Mouse (Mus musculus): ENCODE results near the gene Trpm4.
A peak's percentile ranks its signal among the peaks of the same experiment; 100 is the strongest.
"Not testable (repeated sequence)": the region's sequence is repeated elsewhere in the genome, so short reads cannot be mapped to it uniquely, and the experiment has no call there.

Gene Trpm4

GRCm38 (mm10) chr7:45333431-45333982 lies at the start of gene Trpm4:
Gene Trpm4 (minus strand): TSS chr7:45333780.
- DNase-seq (ENCODE audit: low spot score in 2 of 2), result peak; percentile 63 to 72

DNA sequence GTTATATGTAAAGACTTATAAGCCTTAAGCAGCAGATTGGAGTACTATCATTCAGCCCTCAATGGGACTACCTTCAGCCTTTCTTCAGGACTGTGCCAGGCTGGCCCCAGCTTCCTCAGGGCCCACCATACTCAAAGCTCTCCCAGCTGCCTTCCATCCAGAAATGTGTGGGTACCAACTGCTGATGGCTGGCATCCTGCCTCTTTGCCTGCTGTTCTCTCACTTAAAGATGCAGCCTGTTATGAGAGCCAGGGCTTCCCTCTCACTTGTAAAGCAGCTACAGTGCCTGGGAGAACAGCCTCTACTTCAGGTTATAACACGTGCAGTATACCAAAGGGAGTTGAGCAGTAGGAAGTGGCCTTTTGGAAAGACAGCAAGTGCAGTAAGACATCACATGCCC lies 42.5 kb upstream of the Trpm4 start:
- no peak for DNase-seq (ENCODE audit: low spot score in 2 of 2)

GRCm38 (mm10) chr7:45374620-45375019 lies 41.0 kb upstream of the Trpm4 start:
- DNase-seq (ENCODE audit: low spot score in 2 of 2), result no peak

- DNase-seq (ENCODE audit: low spot score in 2 of 2), result no peak
Measured at GRCm38 (mm10) chr7:45372371-45372770, 38.8 kb upstream of the Trpm4 start.

DNA sequence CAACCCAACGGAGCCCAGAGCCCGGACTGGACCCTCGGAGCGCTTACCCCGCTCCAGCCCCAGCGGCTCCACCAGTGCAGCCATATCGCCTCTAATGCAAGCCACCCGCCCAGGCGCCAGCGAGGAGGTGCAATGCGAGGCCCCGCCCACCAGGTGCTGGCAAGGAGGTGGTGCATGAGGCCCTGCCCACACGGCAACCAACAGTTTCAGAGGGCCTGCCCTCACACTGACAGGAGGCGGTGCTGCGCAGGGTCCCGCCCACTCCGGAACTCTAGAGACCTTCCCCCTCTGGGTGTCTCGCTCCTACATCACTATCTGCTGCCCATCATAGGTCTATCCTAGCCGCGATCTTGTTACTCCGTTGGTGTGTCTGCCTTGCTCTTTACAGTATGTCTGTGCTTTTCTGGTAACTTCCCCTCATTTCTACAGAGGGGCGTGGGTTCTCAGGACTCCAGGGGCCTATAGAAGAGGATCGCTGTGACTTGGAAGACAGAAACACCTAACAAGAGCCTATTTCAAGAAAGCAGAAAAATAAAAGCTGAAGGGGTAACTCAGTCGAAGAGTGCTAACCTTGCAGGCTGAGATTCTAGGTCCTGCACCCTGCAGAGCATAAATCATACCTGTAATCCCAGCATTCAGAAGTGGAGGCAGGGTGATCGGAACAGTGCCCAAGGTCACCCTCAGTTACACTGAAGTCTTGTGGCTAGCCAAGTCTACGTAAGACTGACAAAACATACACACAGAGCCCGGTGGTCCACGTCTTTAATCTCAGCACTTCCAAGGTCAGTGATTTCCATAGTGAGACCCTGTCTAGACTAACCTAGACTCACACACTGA lies 37.1 kb upstream of the Trpm4 start, which contains the start of gene Lin7b:
TSS of gene Lin7b (minus strand) at position 109 of the 837 bp plus-strand sequence.
- peak; percentile 74 to 82 for DNase-seq (ENCODE audit: low spot score in 2 of 2)

- DNase-seq (ENCODE audit: low spot score in 2 of 2), result peak in 1 of 2 experiments; percentile 28
Measured at GRCm38 (mm10) chr7:45369836-45370474, 36.4 kb upstream of the Trpm4 start.

GRCm38 (mm10) chr7:45369022-45369745 lies 35.6 kb upstream of the Trpm4 start:
- no peak for DNase-seq (ENCODE audit: low spot score in 2 of 2)

GRCm38 (mm10) chr7:45368178-45368577 lies 34.6 kb upstream of the Trpm4 start:
- no peak for DNase-seq (ENCODE audit: low spot score in 2 of 2)

DNA sequence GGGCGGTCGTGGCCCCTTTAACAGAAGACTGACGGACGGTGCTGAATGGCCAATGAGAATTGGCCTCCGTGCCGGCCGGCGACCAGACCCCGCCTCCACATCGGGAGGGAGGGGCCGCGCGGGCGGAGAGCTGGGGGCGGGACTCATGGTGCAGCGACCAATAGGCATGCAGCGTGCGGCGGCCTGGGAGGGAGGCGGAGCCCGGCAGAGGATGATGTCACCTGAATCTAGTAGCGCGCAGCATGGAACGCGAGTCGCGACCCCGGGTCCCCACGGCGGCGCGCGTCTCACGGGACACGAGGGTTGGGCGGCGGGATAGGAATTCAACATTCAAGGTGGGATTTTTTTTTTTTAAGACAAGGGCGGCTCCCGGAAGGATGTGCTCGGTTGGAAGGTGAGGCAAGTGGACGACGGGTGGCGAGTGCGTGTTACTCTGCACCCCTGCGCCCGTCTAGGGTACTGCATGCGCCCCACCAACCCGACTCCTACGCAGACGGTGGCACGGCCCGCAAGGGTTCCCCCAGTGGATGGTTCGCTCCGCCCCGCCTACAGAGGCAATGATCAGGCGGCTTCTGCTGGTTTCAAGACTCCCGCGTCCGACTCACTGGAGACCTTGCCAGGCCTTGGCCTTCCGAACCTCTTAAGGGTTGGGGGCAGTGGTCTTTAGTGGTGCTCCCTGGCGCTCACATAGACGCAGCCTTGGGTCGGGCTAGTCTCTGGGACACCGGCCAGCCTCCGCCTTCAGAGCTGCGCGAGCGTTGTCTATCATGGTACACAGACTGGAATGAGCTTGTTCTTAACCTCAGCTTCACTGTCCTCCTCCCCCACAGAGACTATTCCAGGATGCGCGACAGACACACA lies 33.7 kb upstream of the Trpm4 start:
- DNase-seq (ENCODE audit: low spot score in 2 of 2), result peak; percentile 98

- DNase-seq (ENCODE audit: low spot score in 2 of 2), result peak in 1 of 2 experiments; percentile 68
Measured at GRCm38 (mm10) chr7:45366652-45367019, 33.1 kb upstream of the Trpm4 start, which contains the start of gene Ppfia3. Gene Ppfia3 (minus strand): TSS chr7:45367019.

- peak in 1 of 2 experiments; percentile 51 for DNase-seq (ENCODE audit: low spot score in 2 of 2)
Measured at GRCm38 (mm10) chr7:45365742-45366651, 32.4 kb upstream of the Trpm4 start.

DNA sequence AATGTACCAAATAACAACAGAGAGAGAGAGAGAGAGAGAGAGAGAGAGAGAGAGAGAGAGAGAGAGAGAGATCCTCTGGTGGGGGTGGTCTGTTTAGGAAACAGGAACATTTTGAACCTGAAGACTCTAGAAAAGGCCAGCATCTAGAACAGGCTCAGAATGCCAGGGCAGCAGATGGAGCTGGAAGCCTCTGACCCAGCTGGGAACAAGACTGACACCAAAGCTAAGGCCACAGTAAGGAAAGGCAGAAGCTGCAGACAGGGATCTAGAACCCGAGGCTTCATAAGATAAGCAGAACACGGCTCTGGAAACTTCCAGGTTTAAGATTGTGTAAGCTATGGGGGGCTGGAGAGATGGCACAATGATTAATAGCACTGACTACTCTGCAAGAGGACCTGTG lies 30.4 kb upstream of the Trpm4 start:
- no peak for DNase-seq (ENCODE audit: low spot score in 2 of 2)

DNA sequence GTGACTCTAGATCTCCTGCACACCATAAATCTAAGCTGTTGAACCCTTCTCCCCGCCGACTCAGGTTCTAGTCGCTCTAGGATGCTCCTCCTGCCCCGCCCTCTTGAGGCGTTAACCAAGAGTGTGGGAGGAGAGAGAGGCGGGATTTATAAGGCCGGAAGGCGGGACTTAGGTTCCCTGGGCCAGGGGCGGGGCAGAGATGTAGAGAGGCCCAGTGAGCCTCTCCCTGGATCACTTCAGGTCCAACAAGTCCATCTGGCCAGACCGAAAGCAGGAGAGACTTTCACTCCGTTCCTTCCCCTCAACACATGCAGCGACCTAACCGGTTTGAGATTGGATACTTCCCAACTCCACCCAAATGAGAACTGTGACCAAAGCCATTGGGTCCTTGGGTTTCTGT lies 29.2 kb upstream of the Trpm4 start:
- no peak for DNase-seq (ENCODE audit: low spot score in 2 of 2)

GRCm38 (mm10) chr7:45361243-45361804 lies 27.7 kb upstream of the Trpm4 start:
- DNase-seq (ENCODE audit: low spot score in 2 of 2), result peak; percentile 58 to 84

DNA sequence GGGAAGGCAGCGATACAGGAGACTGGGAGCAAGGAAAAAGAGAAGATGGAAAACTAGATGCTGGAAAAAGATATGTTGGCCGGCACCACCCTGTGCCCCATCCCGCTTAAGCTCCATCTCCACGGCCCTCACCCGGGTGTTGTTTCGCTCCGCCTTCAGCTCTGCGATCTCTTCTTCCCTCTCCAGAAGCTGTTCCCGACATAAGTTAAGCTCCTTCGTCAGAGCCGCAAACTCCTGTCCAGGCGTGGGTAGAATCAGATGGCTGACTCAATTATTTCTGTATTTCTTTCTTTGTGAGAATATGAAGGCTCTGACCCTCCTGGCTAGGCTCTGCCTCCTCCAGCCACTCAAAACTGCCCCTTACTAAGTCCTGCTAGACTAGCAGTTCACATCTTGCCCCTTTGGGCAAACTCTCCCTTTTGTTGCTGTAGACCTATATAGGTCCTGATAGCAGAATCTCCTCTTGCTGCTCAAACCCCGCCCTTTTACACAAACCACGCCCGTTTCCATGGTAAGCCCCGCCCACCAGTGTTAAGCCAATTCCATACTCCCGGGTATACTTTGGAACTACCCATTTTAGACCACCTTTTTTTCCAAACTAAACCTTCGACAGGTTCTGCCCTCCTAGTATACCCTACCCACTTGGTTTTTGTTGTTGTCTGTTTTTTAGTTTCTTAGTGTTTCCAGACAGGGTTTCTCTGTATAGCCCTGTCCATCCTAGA lies 27.0 kb upstream of the Trpm4 start:
- no peak for DNase-seq (ENCODE audit: low spot score in 2 of 2)

DNA sequence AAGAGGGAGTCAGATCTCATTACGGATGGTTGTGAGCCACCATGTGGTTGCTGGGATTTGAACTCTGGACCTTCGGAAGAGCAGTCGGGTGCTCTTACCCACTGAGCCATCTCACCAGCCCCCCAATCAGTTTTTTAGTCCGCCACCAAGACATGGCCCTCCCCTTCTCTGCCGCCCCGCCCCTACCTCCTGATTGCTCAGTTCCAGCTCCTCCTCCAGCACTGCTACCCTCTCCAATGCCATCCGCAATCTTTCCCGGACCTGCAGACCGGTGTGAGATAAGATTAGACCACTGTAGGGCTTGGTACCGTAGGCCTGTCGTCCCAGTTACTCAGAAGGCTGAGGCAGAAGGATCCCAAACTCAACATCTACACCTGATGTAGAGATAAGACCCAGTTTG lies 25.5 kb upstream of the Trpm4 start:
- DNase-seq (ENCODE audit: low spot score in 2 of 2), result not testable (repeated sequence)

DNA sequence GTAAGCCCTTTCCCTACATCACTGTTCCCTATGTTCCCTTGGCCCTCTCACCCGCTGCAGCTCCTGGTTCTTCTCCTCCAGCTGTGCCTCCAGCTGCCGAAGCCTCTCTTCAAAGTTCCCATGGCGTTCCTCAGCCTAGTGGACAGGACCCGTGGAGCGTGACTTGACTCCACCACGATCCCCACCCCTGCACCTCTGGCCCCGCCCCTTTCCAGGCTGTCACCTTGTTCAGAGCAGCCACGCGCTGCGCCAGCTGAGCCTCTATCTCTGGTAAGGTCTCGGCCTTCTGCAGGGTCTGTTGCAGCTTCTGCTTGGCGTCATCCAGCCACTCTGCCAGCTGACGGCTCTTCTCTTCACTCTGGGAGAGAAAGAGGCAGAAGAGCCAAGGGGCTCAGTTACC lies 22.5 kb upstream of the Trpm4 start:
- DNase-seq (ENCODE audit: low spot score in 2 of 2), result no peak

GRCm38 (mm10) chr7:45355318-45356020 lies 21.9 kb upstream of the Trpm4 start:
- no peak for DNase-seq (ENCODE audit: low spot score in 2 of 2)
